Mouse (Mus musculus) layer of hippocampus, postnatal 25 days (tissue): ENCODE data around the gene Psmb8. TPM values are rescaled to one million over a fixed set of nuclear protein-coding genes. Genes with fewer than 3 reads are reported as not detected.
A peak's percentile ranks its signal among the peaks of the same experiment; 100 is the strongest.

Experiments used
- DNase-seq, 2 experiments: peaks; one replicate each; pipeline ENCODE4 v3.0.0; 2022; ENCODE audit warnings: mixed read lengths in 2 of 2, low spot score in 1 of 2; ENCODE audit errors: extremely low spot score in 1 of 2
- total RNA-seq, 2 experiments: library from RNA; stranded (reverse); gene quantifications; 2 replicates each; pipeline ENCODE4 v1.2.3; 2021

Psmb8 gene
- total RNA-seq, 2 experiments from 2014 or later: 2.2 to 3.3 TPM

DNA sequence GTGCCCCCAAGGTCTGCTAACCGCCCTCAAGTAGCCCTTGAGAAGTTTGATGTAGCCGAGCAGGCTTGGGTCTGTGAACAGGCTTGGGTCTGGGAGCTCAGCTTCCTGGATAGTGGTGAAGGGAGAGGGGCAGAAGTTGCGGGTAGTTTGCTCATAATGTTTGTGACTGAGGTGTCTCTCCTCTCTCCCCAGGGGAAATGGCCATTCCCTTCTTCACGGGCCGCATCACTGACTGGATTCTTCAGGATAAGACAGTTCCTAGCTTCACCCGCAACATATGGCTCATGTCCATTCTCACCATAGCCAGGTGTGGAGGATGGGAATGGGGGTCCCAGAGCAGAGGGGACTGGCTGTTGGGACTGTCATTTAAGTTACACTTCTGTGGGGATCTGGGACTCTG is 8.5 kb upstream of the Psmb8 start:
- no peak for DNase-seq

DNA sequence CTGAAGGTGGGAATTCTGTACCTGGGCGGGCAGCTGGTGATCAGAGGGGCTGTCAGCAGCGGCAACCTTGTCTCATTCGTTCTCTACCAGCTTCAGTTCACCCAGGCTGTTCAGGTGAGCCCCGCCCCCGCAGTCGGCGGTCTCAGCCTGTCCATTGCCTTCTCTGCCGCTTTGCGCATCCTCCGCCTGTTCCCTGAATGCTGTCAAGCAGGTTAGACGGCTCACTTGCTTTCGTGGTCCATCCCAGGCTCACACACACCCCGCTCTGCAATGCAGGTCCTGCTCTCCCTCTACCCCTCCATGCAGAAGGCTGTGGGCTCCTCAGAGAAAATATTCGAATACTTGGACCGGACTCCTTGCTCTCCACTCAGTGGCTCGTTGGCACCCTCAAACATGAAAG is 4.7 kb upstream of the Psmb8 start:
- DNase-seq: no peak

DNA sequence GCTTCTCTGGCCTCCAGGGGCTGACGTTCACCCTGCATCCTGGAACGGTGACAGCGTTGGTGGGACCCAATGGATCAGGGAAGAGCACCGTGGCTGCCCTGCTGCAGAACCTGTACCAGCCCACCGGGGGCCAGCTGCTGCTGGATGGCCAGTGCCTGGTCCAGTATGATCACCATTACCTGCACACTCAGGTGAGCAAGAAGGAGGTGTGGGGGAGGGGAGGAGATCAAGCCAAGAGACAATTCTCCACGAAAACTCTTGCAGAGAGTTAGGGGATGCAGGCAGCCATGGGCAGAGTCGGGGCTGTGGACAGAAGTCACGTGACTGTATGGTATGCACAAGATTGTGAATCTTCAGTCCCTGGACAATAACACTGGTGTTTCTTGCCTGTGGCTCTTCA is 4.1 kb upstream of the Psmb8 start:
- no peak for DNase-seq

DNA sequence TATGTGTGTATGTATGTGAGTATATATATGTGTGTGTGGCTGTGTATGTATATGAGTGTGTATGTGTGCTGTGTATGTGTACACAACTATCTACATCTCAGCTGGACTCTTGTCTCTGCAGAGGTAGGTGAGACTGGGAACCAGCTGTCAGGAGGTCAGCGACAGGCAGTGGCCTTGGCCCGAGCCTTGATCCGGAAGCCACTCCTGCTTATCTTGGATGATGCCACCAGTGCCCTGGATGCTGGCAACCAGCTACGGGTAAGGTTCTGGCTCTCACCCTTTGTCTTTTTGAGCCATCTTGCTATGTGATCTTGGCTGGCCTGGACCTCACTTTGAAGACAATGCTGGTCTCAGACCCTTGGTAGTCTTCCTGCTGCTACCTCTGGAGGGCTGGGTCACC is 2.8 kb upstream of the Psmb8 start:
- no peak for DNase-seq

DNA sequence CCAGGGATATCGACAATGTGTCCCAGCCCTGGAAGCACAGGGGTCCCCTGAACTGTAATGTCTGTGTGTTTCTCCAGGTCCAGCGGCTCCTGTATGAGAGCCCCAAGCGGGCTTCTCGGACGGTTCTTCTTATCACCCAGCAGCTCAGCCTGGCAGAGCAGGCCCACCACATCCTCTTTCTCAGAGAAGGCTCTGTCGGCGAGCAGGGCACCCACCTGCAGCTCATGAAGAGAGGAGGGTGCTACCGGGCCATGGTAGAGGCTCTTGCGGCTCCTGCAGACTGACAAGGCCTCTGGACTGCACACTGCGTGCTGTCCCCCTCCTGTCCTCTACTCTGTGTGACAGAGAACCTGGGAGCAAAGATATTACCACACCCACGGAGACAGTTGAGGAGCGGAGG is 1.0 kb upstream of the Psmb8 start:
- DNase-seq: no peak

DNA sequence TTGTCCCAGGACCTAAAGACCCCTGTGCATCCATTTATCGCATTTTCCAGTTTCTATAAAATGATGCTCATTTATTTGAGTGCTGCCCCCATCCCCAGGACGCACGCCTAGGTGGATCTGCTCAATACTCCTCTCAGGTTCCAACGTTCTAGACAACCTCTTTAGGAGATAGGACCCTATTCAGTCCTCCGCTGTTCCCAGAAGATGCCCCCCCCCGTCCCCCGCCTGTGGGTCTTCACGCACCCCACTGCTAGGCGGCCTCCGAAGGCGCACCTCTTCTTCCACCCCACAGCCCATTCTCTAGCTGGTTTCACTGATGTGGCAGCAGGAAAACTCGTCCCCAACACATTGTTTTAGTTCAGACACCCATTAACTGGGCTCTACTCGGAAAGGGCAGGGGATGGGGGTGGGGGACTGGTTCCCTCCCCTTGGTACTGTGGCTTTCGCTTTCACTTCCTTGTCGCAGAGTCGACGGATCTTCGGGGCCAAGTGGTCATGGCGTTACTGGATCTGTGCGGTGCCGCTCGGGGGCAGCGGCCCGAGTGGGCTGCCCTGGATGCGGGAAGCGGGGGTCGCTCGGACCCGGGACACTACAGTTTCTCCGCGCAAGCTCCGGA is 491 bp downstream of the Psmb8 start:
- no peak for DNase-seq

DNA sequence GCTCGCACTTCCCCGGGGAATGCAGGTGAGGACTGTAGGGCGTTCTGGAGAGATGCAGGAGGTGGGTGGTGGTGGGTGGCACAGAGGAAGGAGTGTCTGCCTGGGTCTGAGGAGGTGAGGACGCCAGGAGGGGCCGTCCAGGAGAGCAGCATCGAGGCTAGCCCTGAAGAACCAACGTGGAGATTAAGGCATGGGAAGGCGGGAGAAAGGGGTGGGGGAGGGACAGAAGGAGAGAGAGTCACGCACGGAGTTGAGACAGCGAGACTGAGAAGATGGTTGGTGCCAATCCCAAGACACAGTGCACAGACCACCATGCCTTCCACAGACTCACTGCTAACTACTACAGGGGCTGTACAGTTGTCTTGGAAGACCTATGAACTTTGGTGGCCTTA is 996 bp downstream of the Psmb8 start:
- no peak for DNase-seq

DNA sequence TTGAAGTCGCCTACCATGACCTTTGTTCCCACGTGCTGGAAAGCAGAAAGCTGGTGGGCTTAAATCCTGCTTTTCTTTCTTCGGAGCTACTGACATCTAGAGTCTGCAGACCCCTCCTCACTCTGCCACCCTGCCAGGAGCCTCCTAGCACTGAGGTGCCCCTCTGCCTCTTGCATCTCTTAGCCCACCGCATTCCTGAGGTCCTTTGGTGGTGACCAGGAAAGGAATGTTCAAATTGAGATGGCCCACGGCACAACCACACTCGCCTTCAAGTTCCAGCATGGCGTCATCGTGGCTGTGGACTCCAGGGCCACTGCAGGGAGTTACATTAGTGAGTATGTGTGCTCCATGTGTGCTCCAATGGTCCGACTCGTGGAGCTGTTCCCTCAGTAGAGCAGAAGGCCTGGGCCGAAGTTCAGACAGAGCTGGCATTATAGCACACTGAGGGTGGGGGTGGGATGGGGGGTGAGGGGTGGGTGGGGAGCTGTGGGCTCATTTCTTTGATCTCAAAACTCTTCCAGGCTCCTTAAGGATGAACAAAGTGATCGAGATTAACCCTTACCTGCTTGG is 1.6 kb downstream of the Psmb8 start:
- DNase-seq: no peak

DNA sequence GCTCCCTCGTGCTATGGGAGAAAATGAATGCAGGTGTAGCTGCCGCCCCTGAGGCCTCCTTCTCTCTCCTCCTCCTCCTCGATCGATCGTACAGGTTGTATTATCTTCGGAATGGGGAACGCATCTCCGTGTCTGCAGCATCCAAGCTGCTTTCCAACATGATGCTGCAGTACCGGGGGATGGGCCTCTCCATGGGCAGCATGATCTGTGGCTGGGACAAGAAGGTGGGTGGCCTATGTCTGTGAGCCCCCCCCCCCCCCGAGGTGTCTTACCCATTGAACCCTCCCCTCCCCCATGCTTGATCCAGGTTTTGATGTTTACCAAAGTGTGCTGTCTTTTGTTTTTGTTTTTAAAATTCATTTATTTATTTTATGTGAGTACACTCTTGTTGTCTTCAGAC is 2.5 kb downstream of the Psmb8 start:
- DNase-seq: no peak

DNA sequence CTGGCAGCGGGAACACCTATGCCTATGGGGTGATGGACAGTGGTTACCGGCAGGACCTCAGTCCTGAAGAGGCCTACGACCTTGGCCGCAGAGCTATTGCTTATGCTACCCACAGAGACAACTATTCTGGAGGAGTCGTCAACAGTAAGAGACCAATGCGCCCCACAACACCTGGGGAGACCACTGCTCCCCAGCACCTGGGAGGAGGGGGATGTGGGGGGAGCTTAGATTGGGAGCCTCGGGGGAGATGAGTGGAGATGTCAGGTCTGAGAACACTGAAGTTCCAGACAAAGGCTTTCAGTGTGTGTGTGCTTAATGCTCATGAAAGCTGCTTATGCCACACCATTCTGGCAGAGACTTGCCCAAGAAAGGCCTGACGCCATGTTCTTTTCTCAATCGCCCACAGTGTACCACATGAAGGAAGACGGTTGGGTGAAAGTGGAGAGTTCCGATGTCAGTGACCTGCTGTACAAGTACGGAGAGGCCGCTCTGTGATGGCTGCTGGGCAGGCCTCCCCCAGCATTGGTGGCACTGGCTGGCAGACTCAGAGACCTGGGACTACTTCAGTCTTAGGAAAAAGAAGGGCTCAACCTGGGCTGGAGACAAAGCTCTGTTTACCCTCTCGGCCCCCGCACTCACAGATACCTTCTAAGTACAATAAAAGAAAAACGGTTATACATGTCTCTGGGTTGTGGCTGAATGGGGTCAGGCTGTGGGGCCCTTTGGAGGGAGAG is 3.4 kb downstream of the Psmb8 start:
- DNase-seq: no peak

DNA sequence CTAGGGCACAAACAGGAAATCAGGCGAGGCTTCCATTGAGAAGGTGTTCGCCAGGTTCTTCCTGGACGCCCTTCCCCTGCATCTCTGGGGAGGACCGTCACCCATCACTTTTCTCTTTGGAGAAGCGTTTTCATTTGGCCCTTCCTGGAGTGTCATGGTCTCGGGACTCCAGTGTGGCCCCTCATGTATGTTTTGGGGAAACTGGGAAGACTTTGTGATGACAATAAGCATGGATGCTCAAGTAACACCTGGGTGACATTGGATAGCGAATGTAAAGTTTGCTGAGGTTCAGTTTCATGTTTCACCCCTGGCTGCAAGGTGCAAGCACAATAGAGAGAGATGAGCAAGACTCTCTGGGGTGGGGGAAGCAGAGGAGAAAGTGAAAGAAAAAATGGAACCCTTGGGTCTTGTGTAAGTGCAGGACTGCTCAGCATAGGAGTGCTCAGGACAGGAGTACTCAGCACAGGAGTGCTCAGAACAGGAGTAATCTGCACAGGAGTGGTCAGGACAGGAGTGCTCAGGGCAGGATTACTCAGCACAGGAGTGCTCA is 4.1 kb downstream of the Psmb8 start:
- no peak for DNase-seq

DNA sequence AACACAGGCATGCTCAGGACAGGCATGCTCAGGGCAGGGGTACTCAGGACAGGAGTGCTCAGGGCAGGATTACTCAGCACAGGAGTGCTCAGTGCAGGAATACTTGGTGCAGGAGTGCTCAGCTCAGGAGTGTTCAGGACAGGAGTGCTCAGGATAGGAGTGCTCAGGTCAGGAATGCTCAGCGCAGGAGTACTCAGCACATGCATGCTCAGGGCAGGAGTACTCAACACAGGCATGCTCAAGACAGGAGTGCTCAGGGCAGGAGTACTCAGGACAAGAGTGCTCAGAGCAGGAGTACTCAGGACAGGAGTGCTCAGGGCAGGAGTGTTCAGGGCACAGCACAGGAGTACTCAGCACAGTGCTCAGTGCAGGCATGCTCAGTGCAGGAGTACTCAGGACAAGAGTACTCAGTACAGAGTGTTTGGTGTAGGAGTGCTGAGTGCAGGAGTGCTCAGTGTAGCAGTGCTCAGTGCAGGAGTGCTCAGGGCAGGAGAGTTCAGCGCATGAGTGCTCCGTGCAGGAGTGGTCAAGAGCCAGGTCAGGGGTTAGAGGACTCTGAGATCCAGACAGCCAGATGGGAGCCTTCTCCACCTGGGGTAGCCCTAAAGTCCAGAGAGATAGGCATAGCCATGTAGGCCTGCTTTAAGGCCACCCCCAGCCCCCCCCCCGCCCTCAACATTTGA is 5.4 kb downstream of the Psmb8 start:
- no peak for DNase-seq

DNA sequence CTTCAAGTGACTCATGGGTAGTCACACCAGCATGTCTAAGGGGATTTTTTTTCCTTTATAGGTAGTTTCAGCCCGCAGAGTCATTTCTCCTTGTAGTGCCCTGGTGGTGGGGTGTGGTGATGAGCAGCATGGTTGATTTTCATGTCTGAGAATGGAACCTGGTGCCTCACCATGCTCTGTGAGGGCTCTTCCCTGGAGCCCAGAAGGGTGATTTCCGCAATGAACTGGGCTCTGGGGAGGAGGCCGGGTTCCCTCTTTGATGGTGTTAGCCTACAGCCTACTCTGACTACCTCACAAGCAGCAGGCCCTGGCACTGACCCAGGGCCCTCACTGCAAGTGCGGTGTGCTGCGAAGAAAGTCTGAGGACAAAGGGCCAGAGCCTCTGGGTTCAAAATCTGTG is 5.9 kb downstream of the Psmb8 start, which contains the start of gene Tap2:
Gene Tap2, plus strand, starts transcription at position 84 of the 400 bp plus-strand sequence.
- no peak for DNase-seq

DNA sequence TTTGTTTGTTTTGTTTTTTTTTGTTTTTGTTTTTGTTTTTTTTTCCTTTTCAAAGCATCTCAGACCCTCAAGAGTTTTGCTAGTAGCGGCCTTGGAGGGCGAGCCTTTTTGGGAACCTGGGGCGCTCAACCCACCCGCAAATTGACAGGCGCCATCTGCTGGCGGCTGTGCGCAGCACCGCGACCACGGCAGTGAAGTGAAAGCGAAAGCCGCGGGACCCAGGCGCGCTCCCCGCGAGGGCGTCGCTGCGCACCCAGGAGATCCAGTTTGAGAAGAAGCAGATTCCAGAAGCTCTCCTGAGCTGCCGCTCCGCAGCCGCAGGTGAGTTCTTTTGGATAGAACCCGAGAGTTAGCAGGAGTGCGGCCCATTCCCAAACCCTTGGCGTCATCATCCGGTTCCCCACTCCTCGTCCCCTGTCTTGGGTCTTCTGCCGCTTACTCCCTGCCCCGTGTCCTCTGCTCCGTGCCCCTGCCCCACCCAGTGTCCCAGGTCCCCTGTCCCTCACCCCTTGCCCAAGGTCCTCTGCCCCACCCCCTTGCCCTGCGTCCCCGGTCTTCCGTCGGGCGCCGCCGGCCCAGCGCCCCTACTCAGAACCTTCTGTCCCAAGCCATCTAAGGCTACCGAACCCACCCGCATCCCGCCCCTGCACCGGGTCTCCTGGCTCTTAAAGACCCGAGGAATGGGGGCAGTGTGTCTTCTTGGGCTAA is 6.9 kb downstream of the Psmb8 start:
- peak; percentile 79 to 91 for DNase-seq

DNA sequence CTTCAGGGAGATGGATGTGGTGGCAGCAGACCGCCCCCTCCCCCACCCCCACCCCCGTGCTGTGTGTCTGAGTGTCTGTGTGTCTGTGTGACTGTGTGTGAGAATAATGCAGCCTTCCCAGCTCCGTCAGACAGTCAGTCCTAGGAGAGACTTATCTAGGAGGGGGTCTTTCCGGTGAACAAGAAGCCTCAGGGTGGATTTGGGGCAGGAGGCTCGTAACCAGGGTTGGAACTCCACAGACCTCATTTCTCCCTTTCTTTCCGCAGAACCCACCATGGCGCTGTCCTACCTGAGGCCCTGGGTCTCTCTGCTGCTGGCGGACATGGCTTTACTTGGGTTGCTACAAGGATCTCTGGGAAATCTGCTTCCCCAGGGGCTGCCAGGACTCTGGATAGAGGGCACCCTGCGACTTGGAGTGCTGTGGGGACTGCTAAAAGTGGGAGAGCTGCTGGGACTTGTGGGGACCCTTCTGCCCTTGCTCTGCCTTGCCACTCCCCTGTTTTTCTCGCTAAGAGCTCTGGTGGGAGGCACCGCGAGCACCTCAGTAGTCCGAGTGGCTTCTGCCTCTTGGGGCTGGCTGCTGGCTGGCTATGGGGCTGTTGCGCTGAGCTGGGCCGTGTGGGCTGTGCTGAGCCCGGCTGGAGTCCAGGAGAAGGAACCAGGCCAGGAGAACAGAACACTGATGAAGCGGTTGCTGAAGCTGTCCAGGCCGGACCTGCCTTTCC is 7.7 kb downstream of the Psmb8 start:
- no peak for DNase-seq

DNA sequence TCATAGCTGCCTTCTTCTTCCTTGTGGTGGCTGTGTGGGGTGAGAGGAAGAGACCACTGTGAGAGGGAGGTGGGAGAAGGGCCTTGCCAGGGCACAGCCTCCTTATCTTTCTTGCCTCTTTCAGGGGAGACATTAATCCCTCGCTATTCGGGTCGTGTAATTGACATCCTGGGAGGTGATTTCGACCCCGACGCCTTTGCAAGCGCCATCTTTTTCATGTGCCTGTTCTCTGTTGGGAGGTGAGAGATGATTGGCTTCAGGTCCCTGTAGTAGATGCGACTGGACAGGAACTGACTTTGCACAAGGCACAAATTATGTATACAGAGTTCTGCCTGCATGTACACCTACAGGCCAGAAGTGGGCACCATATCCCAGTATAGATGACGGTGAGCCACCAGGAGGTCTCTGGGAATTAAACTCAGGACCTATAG is 8.2 kb downstream of the Psmb8 start:
- DNase-seq: no peak

DNA sequence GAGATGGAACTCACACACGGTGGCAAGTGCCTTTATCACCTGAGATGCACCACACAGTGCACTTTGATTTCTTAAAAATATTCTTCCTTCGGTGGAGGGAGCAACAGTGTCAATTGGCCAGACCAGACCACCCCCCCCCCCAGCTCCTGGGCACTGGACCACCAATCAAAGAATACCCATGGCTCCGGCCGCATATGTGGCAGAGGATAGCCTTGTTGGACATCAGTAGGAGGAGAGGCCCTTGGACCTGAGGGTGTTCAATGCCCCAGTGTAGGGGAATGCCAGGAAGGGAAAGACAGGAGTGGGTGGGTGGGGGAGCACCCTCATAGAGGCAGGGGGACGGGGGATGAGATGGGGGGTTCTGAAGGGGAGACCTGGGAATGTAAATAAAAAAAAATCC is 9.2 kb downstream of the Psmb8 start:
- no peak for DNase-seq

DNA sequence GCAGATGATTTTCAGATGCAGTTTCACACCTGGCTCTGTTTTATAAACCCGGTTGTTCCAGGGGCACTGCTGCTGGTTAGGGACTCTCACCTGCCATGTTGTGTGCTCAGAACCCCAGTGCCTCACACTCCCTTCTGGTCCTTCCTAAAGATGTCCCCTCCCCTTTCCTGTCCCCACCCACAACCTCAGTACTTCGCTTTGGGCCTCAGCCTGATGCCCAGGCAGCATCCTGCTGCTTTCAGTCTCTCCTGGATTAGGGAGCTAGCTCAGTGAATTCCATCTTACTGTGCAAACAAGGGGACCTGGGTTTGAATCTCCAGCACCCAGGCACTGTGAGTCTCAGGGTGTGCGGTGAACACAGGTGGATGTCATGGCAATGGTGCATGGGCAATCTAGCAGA is 9.9 kb downstream of the Psmb8 start:
- no peak for DNase-seq

DNA sequence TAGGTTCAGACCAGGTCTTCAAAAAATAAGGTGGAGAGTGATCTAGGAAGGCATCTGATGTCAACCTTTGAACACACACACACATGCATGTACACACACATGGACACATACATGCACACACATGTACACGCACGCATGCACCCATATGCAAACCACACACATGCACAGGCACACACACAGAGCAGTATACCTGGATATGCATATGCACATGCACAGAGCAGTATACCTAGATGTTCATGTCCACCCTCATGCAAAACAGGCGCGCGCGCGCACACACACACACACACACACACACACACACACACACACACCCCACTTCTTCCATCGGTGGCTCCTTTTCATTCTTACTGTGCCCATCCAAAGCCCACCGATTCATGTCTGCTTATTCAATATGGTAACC is 10.3 kb downstream of the Psmb8 start:
- no peak for DNase-seq

DNA sequence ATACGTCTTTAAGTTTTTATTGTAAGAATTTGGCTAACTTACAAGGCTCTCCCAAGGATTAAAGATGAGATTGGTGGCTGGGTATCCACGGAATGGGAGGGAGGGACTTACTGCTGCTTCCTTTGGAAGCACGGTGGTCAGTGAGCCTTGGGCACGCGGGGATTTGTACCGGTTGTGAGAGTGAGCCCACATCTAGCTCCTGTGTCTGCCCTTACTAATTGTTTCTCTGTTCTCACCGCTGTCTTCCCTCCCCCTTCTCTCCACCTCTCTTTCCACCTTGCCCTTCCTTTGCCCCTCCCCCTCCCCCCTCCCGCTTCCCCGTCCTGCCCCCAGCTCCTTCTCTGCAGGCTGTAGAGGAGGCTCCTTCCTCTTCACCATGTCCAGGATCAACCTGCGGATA is 10.9 kb downstream of the Psmb8 start:
- DNase-seq: no peak
